Mouse (Mus musculus) fibroblast of lung, adult 2 months (primary cell): Measurements from ENCODE around the gene Gm6882.
"Not testable (repeated sequence)": the region's sequence is repeated elsewhere in the genome, so short reads cannot be mapped to it uniquely, and the experiment has no call there.

Experiments used
- DNase-seq: peaks from one replicate; pipeline ENCODE4 v3.0.0-alpha.2; 2011; ENCODE audit warnings: low read depth

Gene Gm6882

DNA sequence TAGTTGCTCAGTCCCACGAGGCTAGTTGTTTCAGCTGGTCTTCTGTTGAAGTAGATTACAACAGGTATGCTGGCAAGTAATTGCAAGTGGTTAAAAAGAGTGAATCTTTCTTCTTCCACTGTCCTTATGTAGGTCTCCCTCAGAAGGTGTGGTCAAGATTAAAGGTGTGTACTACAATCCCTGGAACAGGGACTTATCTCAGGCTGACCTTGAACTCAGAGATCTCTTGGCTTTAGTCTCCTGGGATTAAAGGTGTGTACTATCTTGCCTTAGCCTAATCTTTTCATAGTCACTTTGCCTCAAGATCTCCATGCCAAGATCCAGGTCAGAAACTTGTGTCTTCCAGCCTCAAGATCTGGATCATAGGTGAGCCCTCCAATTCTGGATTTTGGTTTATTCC is at the start of gene Gm6882:
TSS of gene Gm6882 (minus strand) at position 101 of the 400 bp plus-strand sequence.
- not testable (repeated sequence) for DNase-seq
